ENCODE assay signal across 8 mouse cellular contexts in genomic region chr4:148115467-148115866, GRCm38 (mm10). TPM values are rescaled to one million over a fixed set of nuclear protein-coding genes. Genes with fewer than 3 reads are reported as not detected.
A peak's percentile ranks its signal among the peaks of the same experiment; 100 is the strongest.
DNase-seq lines count a peak whose midpoint lies in the region; ATAC-seq lines count a peak whose summit lies in the region.

No protein-coding gene starts in this region.

- intact Hi-C loops in left cerebral cortex, postnatal 4 days (cut with DNase I), result loop anchor here (2.0 to 5.0 kb wide), 2 partner anchors 37 to 49 kb away; partner anchors contain the start of gene Fbxo6

- ATAC-seq in embryonic facial prominence, embryonic 13.5 days (ENCODE audit: insufficient number of reproducible peaks, insufficient read depth, low FRiP score, low TSS enrichment, low read depth), result no peak
- ATAC-seq in hindbrain, embryonic 14.5 days (ENCODE audit: low FRiP score), result no peak
- ATAC-seq in monocyte, adult 5-6 weeks (replicated peaks; ENCODE audit: insufficient number of reproducible peaks, low FRiP score, low TSS enrichment, poor library complexity, severe bottlenecking), result peak; percentile 15; the same call in 1 of the 2 replicates

- H3K4me1 ChIP-seq in embryonic facial prominence, embryonic 13.5 days, result peaks cover 10% of the 10 kb centered on the region
- H3K4me1 ChIP-seq in hindbrain, embryonic 14.5 days (replicated peaks; ENCODE audit: control insufficient read depth, insufficient read depth, low read length), result no peaks in the 10 kb centered on the region

- DNase-seq in adrenal gland, postnatal 25 days, result peak; percentile 38
- no peak for DNase-seq in adrenal gland, adult 2 months
- DNase-seq in CD4-positive helper T cell, adult 2 months (ENCODE audit: low read depth, low spot score), result peak; percentile 44
- no peak for DNase-seq in hindbrain, embryonic 14.5 days (ENCODE audit: low spot score)
- DNase-seq in liver, result peak; percentile 44
- no peak for DNase-seq in left cerebral cortex, postnatal 4 days

- H3K9ac ChIP-seq in embryonic facial prominence, embryonic 13.5 days, result peak overlapping the region; percentile 64
- H3K9ac ChIP-seq in hindbrain, embryonic 14.5 days, result 0 out of 2 replicates have a peak overlapping the region, but pooled peaks have one; percentile 0

- 6% methylated on average over 15 of the region's 15 CpGs for WGBS in embryonic facial prominence, embryonic 13.5 days
- 5% methylated on average over 15 of the region's 15 CpGs for WGBS in hindbrain, embryonic 14.5 days

- H3K27me3 ChIP-seq in embryonic facial prominence, embryonic 13.5 days, result no peaks in the 10 kb centered on the region; the same call in none of the 2 replicates
- no peaks in the 10 kb centered on the region for H3K27me3 ChIP-seq in hindbrain, embryonic 14.5 days (ENCODE audit: control insufficient read depth, insufficient read depth, low read length)

- H3K9me3 ChIP-seq in embryonic facial prominence, embryonic 13.5 days, result no peaks in the 10 kb centered on the region
- H3K9me3 ChIP-seq in hindbrain, embryonic 14.5 days (ENCODE audit: control insufficient read depth, low read length), result no peaks in the 10 kb centered on the region

- H3K4me2 ChIP-seq in embryonic facial prominence, embryonic 13.5 days, result peak overlapping the region; percentile 44
- H3K4me2 ChIP-seq in hindbrain, embryonic 14.5 days (replicated peaks), result no peak overlapping the region

- no peaks in the 10 kb centered on the region for H3K36me3 ChIP-seq in embryonic facial prominence, embryonic 13.5 days
- peaks cover 12% of the 10 kb centered on the region for H3K36me3 ChIP-seq in hindbrain, embryonic 14.5 days (replicated peaks; ENCODE audit: control insufficient read depth, insufficient read depth)

- peak overlapping the region; percentile 28; the same call in 1 of the 2 replicates for H3K27ac ChIP-seq in embryonic facial prominence, embryonic 13.5 days
- H3K27ac ChIP-seq in hindbrain, embryonic 14.5 days, result no peak overlapping the region

- H3K4me3 ChIP-seq in embryonic facial prominence, embryonic 13.5 days, result no peak overlapping the region
- H3K4me3 ChIP-seq in hindbrain, embryonic 14.5 days (replicated peaks; ENCODE audit: low read length), result no peak overlapping the region

RNA-seq across cellular contexts. Expression of gene Mad2l2, which starts 14.7 kb away (rescaled TPM):
- total RNA-seq in adrenal gland, postnatal 25 days (2021), result 16.2 and 20.3 TPM in 2 replicates
- total RNA-seq in adrenal gland, adult 2 months (2021), result 10 to 100 TPM; 23.4 to 27.3 TPM
- polyA plus RNA-seq in adrenal gland, adult 2 months (2012; rRNA removed), result 30.9 and 36.7 TPM in 2 replicates
- polyA plus RNA-seq in embryonic facial prominence, embryonic 13.5 days (2015; fragmentation: Nextera tagmentation; extraction: Ambion mirVana), result 70.6 and 76.3 TPM in 2 replicates
- 114 and 124 TPM in 2 replicates for polyA plus RNA-seq in hindbrain, embryonic 14.5 days (2014; fragmentation: Nextera tagmentation; extraction: Ambion mirVana)
- 1.5 to 7.6 TPM (median 6.4 TPM) in 3 replicates for total RNA-seq in monocyte, adult 5-6 weeks (2017)
- total RNA-seq in left cerebral cortex, postnatal 4 days (2021), result 10 to 100 TPM; 53.0 to 55.4 TPM

RNA-seq across cellular contexts. Expression of gene Draxin, which starts 15.0 kb away (rescaled TPM):
- total RNA-seq in adrenal gland, postnatal 25 days (2021), result 0.15 and 0.24 TPM in 2 replicates
- total RNA-seq in adrenal gland, adult 2 months (2021), result under 1 TPM; 0.14 TPM
- 0.07 and 0.12 TPM in 2 replicates for polyA plus RNA-seq in adrenal gland, adult 2 months (2012; rRNA removed)
- 0.78 and 1.1 TPM in 2 replicates for polyA plus RNA-seq in embryonic facial prominence, embryonic 13.5 days (2015; fragmentation: Nextera tagmentation; extraction: Ambion mirVana)
- 16.9 and 17.4 TPM in 2 replicates for polyA plus RNA-seq in hindbrain, embryonic 14.5 days (2014; fragmentation: Nextera tagmentation; extraction: Ambion mirVana)
- 0.29 to 3.1 TPM in 2 of 3 replicates, not detected in the other for total RNA-seq in monocyte, adult 5-6 weeks (2017)
- 10 to 100 TPM; 41.9 to 46.4 TPM for total RNA-seq in left cerebral cortex, postnatal 4 days (2021)

RNA-seq across cellular contexts. Expression of gene Agtrap, which starts 27.6 kb away (rescaled TPM):
- total RNA-seq in adrenal gland, postnatal 25 days (2021), result 75.0 and 117 TPM in 2 replicates
- total RNA-seq in adrenal gland, adult 2 months (2021), result 10 to 100 TPM; 75.4 to 97.8 TPM
- polyA plus RNA-seq in adrenal gland, adult 2 months (2012; rRNA removed), result 135 and 174 TPM in 2 replicates
- polyA plus RNA-seq in embryonic facial prominence, embryonic 13.5 days (2015; fragmentation: Nextera tagmentation; extraction: Ambion mirVana), result 9.7 and 10.1 TPM in 2 replicates
- polyA plus RNA-seq in hindbrain, embryonic 14.5 days (2014; fragmentation: Nextera tagmentation; extraction: Ambion mirVana), result 5.3 and 6.6 TPM in 2 replicates
- total RNA-seq in monocyte, adult 5-6 weeks (2017), result 24.7 to 50.7 TPM (median 27.8 TPM) in 3 replicates
- 1 to 10 TPM; 4.2 to 4.6 TPM for total RNA-seq in left cerebral cortex, postnatal 4 days (2021)

RNA-seq across cellular contexts. Expression of gene Fbxo6, which starts 36.5 kb away (rescaled TPM):
- total RNA-seq in adrenal gland, postnatal 25 days (2021), result 45.2 and 55.3 TPM in 2 replicates
- 10 to 100 TPM; 45.8 to 66.9 TPM for total RNA-seq in adrenal gland, adult 2 months (2021)
- polyA plus RNA-seq in adrenal gland, adult 2 months (2012; rRNA removed), result 102 and 123 TPM in 2 replicates
- 14.9 and 15.1 TPM in 2 replicates for polyA plus RNA-seq in embryonic facial prominence, embryonic 13.5 days (2015; fragmentation: Nextera tagmentation; extraction: Ambion mirVana)
- polyA plus RNA-seq in hindbrain, embryonic 14.5 days (2014; fragmentation: Nextera tagmentation; extraction: Ambion mirVana), result 18.1 and 18.3 TPM in 2 replicates
- total RNA-seq in monocyte, adult 5-6 weeks (2017), result 12.7 to 17.3 TPM (median 13.8 TPM) in 3 replicates
- 10 to 100 TPM; 21.2 to 21.8 TPM for total RNA-seq in left cerebral cortex, postnatal 4 days (2021)

RNA-seq across cellular contexts. Expression of gene Fbxo44, which starts 44.8 kb away (rescaled TPM):
- 7.0 and 14.6 TPM in 2 replicates for total RNA-seq in adrenal gland, postnatal 25 days (2021)
- total RNA-seq in adrenal gland, adult 2 months (2021), result 10 to 100 TPM; 11.4 to 16.3 TPM
- 20.4 and 26.5 TPM in 2 replicates for polyA plus RNA-seq in adrenal gland, adult 2 months (2012; rRNA removed)
- 13.5 TPM in 2 replicates for polyA plus RNA-seq in embryonic facial prominence, embryonic 13.5 days (2015; fragmentation: Nextera tagmentation; extraction: Ambion mirVana)
- polyA plus RNA-seq in hindbrain, embryonic 14.5 days (2014; fragmentation: Nextera tagmentation; extraction: Ambion mirVana), result 98.6 and 101 TPM in 2 replicates
- total RNA-seq in monocyte, adult 5-6 weeks (2017), result 1.5 to 3.5 TPM (median 2.6 TPM) in 3 replicates
- 10 to 100 TPM; 56.2 to 66.9 TPM for total RNA-seq in left cerebral cortex, postnatal 4 days (2021)

Comparison
In these comparisons a context has a peak if more than half of its experiments do, and no peak if none do; other contexts are left out.
1. DNase-seq: peak in adrenal gland, postnatal 25 days (single experiment), CD4-positive helper T cell, adult 2 months (single experiment) and liver (single experiment); none in adrenal gland, adult 2 months (single experiment), hindbrain, embryonic 14.5 days (single experiment) and left cerebral cortex, postnatal 4 days (single experiment).
2. RNA of gene Draxin, which starts 15.0 kb away (total RNA-seq): 41.9 to 46.4 TPM in left cerebral cortex, postnatal 4 days; 0.29 to 3.1 TPM in monocyte, adult 5-6 weeks, 0.15 to 0.24 TPM in adrenal gland, postnatal 25 days and 0.14 TPM in adrenal gland, adult 2 months; every median in the first group is over 10 times any median in the second.